Mouse (Mus musculus) hindbrain, postnatal 0 days (tissue): ENCODE data around the gene Rwdd1. TPM values are rescaled to one million over a fixed set of nuclear protein-coding genes. Genes with fewer than 3 reads are reported as not detected.

ENCODE experiments used
- ATAC-seq: fragments of 200-750 bp; cut with Nextera tagmentation; 2 replicates; pipeline ENCODE4 v1.8.0; 2017; ENCODE audit warnings: mild to moderate bottlenecking, moderate TSS enrichment, moderate library complexity
- DNase-seq: peaks from one replicate; pipeline ENCODE4 v3.0.0-alpha.2; 2015; ENCODE audit warnings: low spot score
- H3K27ac ChIP-seq: fragments of 300-500 bp; sonication (generic); 2 replicates; pipeline ENCODE4 v1.5.1; 2014; ENCODE audit warnings: mild to moderate bottlenecking
- H3K27me3 ChIP-seq: fragments of 300-500 bp; sonication (generic); 2 replicates; pipeline ENCODE4 v1.6.1; 2014; ENCODE audit warnings: low read length, mixed read lengths; ENCODE audit not compliant: insufficient read depth
- H3K36me3 ChIP-seq: fragments of 300-500 bp; sonication (generic); 2 replicates; pipeline ENCODE4 v1.6.1; 2014; ENCODE audit warnings: low read length, mixed read lengths; ENCODE audit not compliant: insufficient read depth
- H3K4me1 ChIP-seq: fragments of 300-500 bp; sonication (generic); 2 replicates; pipeline ENCODE4 v1.6.1; 2014; ENCODE audit warnings: antibody characterized with exemption, low read length, mixed read lengths; ENCODE audit not compliant: insufficient read depth
- H3K4me2 ChIP-seq: fragments of 300-500 bp; sonication (generic); 2 replicates; pipeline ENCODE4 v1.6.1; 2014; ENCODE audit warnings: low read depth, mild to moderate bottlenecking, low read length, moderate library complexity, mixed read lengths
- H3K4me3 ChIP-seq: fragments of 300-500 bp; sonication (generic); 2 replicates; pipeline ENCODE4 v1.5.1; 2014; ENCODE audit warnings: low read length
- H3K9ac ChIP-seq: fragments of 300-500 bp; sonication (generic); replicated peaks from 2 replicates; pipeline ENCODE4 v1.6.1; 2014; ENCODE audit warnings: mild to moderate bottlenecking, low read length, moderate library complexity, mixed read lengths
- H3K9me3 ChIP-seq: fragments of 300-500 bp; sonication (generic); 2 replicates; pipeline ENCODE4 v1.6.1; 2016; ENCODE audit warnings: low read length, mixed read lengths
- CTCF ChIP-seq: IDR thresholded peaks from 2 replicates; pipeline ENCODE4 v1.5.1; 2016; ENCODE audit warnings: antibody characterized with exemption, control low read depth, low read depth
- WGBS: fragments of 180-500 bp; shearing (Covaris S2); extraction: QIAGEN DNeasy Blood & Tissue Kit; methylation state at CpG from one replicate; pipeline ENCODE4 v1.1.7; 2014; 5-methylcytosine and 5-hydroxymethylcytosine counted together
- polyA plus RNA-seq: library from polyadenylated mRNA; unstranded; fragments of >200 nt; fragmentation: Nextera tagmentation; extraction: Ambion mirVana; gene quantifications from 2 replicates; pipeline ENCODE4 v1.2.1, GENCODE M21; 2015
- total RNA-seq: library from RNA; depleted of rRNA; stranded (reverse); fragments of >200 nt; gene quantifications from 2 replicates; pipeline ENCODE4 v1.2.3, GENCODE M21; 2014; rRNA removed

Rwdd1 gene
- total and polyA plus RNA-seq, 2 experiments from 2014 or later, result 110 to 169 TPM

GRCm38 (mm10) chr10:33986771-33987170 lies 32.7 kb downstream of the Rwdd1 start:
- H3K9ac ChIP-seq, result no peak overlapping the region
- no peak overlapping the region for H3K27ac ChIP-seq
- H3K9me3 ChIP-seq, result no peaks in the 10 kb centered on the region
- peaks cover 12% of the 10 kb centered on the region; the same call in 1 of the 2 replicates for H3K36me3 ChIP-seq
- H3K27me3 ChIP-seq, result no peaks in the 10 kb centered on the region
- no peak overlapping the region for H3K4me3 ChIP-seq
- ATAC-seq (peak; percentile 74), DNase-seq (peak; percentile 91)
- peak; percentile 98 for TF ChIP-seq CTCF
- no peak overlapping the region for H3K4me2 ChIP-seq
- WGBS, result 15% methylated on average over 4 of the region's 4 CpGs
- no peaks in the 10 kb centered on the region for H3K4me1 ChIP-seq

- no peak overlapping the region for H3K9ac ChIP-seq
- no peak for TF ChIP-seq CTCF
- no peak overlapping the region for H3K4me3 ChIP-seq
- ATAC-seq (no peak), DNase-seq (no peak)
- no peaks in the 10 kb centered on the region for H3K9me3 ChIP-seq
- no peaks in the 10 kb centered on the region for H3K27me3 ChIP-seq
- no peak overlapping the region for H3K4me2 ChIP-seq
- no peaks in the 10 kb centered on the region for H3K36me3 ChIP-seq
- WGBS, result 93% methylated on average over 7 of the region's 7 CpGs
- H3K4me1 ChIP-seq, result no peaks in the 10 kb centered on the region
- no peak overlapping the region for H3K27ac ChIP-seq
Measured at GRCm38 (mm10) chr10:33974781-33975494, 44.5 kb downstream of the Rwdd1 start.

GRCm38 (mm10) chr10:33952509-33952908 lies 66.9 kb downstream of the Rwdd1 start:
- Histone ChIP-seq H3K9ac (no peak overlapping the region), H3K36me3 (0 out of 2 replicates have a peak, but pooled peaks cover 3% of the 10 kb centered on the region), H3K9me3 (no peaks in the 10 kb centered on the region), H3K4me3 (no peak overlapping the region), H3K27me3 (no peaks in the 10 kb centered on the region), H3K4me1 (peaks cover 6% of the 10 kb centered on the region), H3K4me2 (no peak overlapping the region), H3K27ac (no peak overlapping the region)
- WGBS, result 77% methylated on average over 3 of the region's 3 CpGs
- no peak for TF ChIP-seq CTCF
- DNase-seq (no peak), ATAC-seq (no peak)

- ATAC-seq (peak; percentile 98), DNase-seq (peak; percentile 91)
- peaks cover 6% of the 10 kb centered on the region for H3K4me1 ChIP-seq
- 2% methylated on average over 42 of the region's 42 CpGs for WGBS
- peak within 1 kb of the TSS; percentile 82 for H3K27ac ChIP-seq
- H3K27me3 ChIP-seq, result no peaks in the 10 kb centered on the region
- no peaks in the 10 kb centered on the region for H3K9me3 ChIP-seq
- TF ChIP-seq CTCF, result no peak
- peak within 1 kb of the TSS; percentile 83 for H3K4me2 ChIP-seq
- 0 out of 2 replicates have a peak, but pooled peaks cover 3% of the 10 kb centered on the region for H3K36me3 ChIP-seq
- peak within 1 kb of the TSS; percentile 89 for H3K9ac ChIP-seq
- H3K4me3 ChIP-seq, result peak within 1 kb of the TSS; percentile 83
Measured at GRCm38 (mm10) chr10:33950803-33951583, 68.4 kb downstream of the Rwdd1 start, which contains the start of gene Zup1. Gene Zup1, minus strand, starts transcription at chr10:33951269.

Other genes with a start within 250 kb of the Rwdd1 start
- gene Sult3a2, start 232.9 kb downstream of the Rwdd1 start, total RNA-seq, result not detected in 2 replicates
- gene Sult3a2, start 232.9 kb downstream of the Rwdd1 start, polyA plus RNA-seq, result not detected in 2 replicates
- gene Sult3a1, start 161.9 kb downstream of the Rwdd1 start, total RNA-seq, result not detected in 2 replicates
- gene Sult3a1, start 161.9 kb downstream of the Rwdd1 start, polyA plus RNA-seq, result 0.14 TPM in 1 of 2 replicates, not detected in the other
- 0.97 and 2.2 TPM in 2 replicates for gene Rsph4a, start 114.5 kb downstream of the Rwdd1 start, total RNA-seq
- 1.3 and 1.4 TPM in 2 replicates for gene Rsph4a, start 114.5 kb downstream of the Rwdd1 start, polyA plus RNA-seq
- 11.1 and 13.9 TPM in 2 replicates for gene Zup1, start 68.4 kb downstream of the Rwdd1 start, total RNA-seq
- 11.1 and 12.9 TPM in 2 replicates for gene Zup1, start 68.4 kb downstream of the Rwdd1 start, polyA plus RNA-seq
- gene Trappc3l, start 18.0 kb upstream of the Rwdd1 start, total RNA-seq, result not detected in 2 replicates
- gene Trappc3l, start 18.0 kb upstream of the Rwdd1 start, polyA plus RNA-seq, result not detected in 2 replicates
- gene Calhm4, start 24.7 kb upstream of the Rwdd1 start, total RNA-seq, result not detected in 2 replicates
- not detected in 2 replicates for gene Calhm4, start 24.7 kb upstream of the Rwdd1 start, polyA plus RNA-seq
- 0.72 and 0.94 TPM in 2 replicates for gene Calhm5, start 76.9 kb upstream of the Rwdd1 start, total RNA-seq
- gene Calhm5, start 76.9 kb upstream of the Rwdd1 start, polyA plus RNA-seq, result 0.72 and 0.79 TPM in 2 replicates
- 0.16 and 2.6 TPM in 2 replicates for gene Calhm6, start 108.4 kb upstream of the Rwdd1 start, total RNA-seq
- 1.1 and 1.5 TPM in 2 replicates for gene Calhm6, start 108.4 kb upstream of the Rwdd1 start, polyA plus RNA-seq
- gene Dse, start 188.1 kb upstream of the Rwdd1 start, total RNA-seq, result 21.0 and 24.0 TPM in 2 replicates
- 5.4 and 5.6 TPM in 2 replicates for gene Dse, start 188.1 kb upstream of the Rwdd1 start, polyA plus RNA-seq